Mouse (Mus musculus): ENCODE data around the gene Ptprj. TPM values are rescaled to one million over a fixed set of nuclear protein-coding genes. Genes with fewer than 3 reads are reported as not detected.
"Not testable (repeated sequence)": the region's sequence is repeated elsewhere in the genome, so short reads cannot be mapped to it uniquely, and the experiment has no call there.

The Ptprj gene
- polyA plus RNA-seq, 1 experiment, result 241 TPM

GRCm38 (mm10) chr2:90448967-90449740 is 131.3 kb downstream of the Ptprj start:
- TF ChIP-seq CTCF (IDR thresholded peaks at IDR 0.05; ENCODE audit: low read depth, low read length) (no peak), POLR2A (IDR thresholded peaks at IDR 0.05; ENCODE audit: borderline replicate concordance, low read depth, low read length) (no peak)
- Histone ChIP-seq H3K27ac (ENCODE audit: insufficient read depth, low read depth, low read length) (no peak overlapping the region), H3K4me1 (ENCODE audit: control insufficient read depth, insufficient read depth, low read length) (no peaks in the 10 kb centered on the region), H3K4me3 (ENCODE audit: insufficient read depth, low read length) (no peak overlapping the region)

GRCm38 (mm10) chr2:90443811-90444210 is 136.6 kb downstream of the Ptprj start:
- TF ChIP-seq POLR2A (IDR thresholded peaks at IDR 0.05; ENCODE audit: borderline replicate concordance, low read depth, low read length) (no peak), CTCF (IDR thresholded peaks at IDR 0.05; ENCODE audit: low read depth, low read length) (no peak)
- H3K4me1 ChIP-seq (ENCODE audit: control insufficient read depth, insufficient read depth, low read length), result no peaks in the 10 kb centered on the region
- no peak overlapping the region for H3K27ac ChIP-seq (ENCODE audit: insufficient read depth, low read depth, low read length)
- no peak overlapping the region for H3K4me3 ChIP-seq (ENCODE audit: insufficient read depth, low read length)

GRCm38 (mm10) chr2:90441811-90442210 is 138.6 kb downstream of the Ptprj start:
- H3K27ac ChIP-seq (ENCODE audit: insufficient read depth, low read depth, low read length); H3K4me3 ChIP-seq (ENCODE audit: insufficient read depth, low read length); H3K4me1 ChIP-seq (ENCODE audit: control insufficient read depth, insufficient read depth, low read length): not testable (repeated sequence)

GRCm38 (mm10) chr2:90440169-90440568 is 140.3 kb downstream of the Ptprj start:
- not testable (repeated sequence) for H3K4me1 ChIP-seq (ENCODE audit: control insufficient read depth, insufficient read depth, low read length); H3K27ac ChIP-seq (ENCODE audit: insufficient read depth, low read depth, low read length); H3K4me3 ChIP-seq (ENCODE audit: insufficient read depth, low read length)

- not testable (repeated sequence) for H3K27ac ChIP-seq (ENCODE audit: insufficient read depth, low read depth, low read length); H3K4me1 ChIP-seq (ENCODE audit: control insufficient read depth, insufficient read depth, low read length); H3K4me3 ChIP-seq (ENCODE audit: insufficient read depth, low read length)
Measured at GRCm38 (mm10) chr2:90437453-90437852, 143.0 kb downstream of the Ptprj start.

GRCm38 (mm10) chr2:90429782-90430181 is 150.7 kb downstream of the Ptprj start:
- H3K4me3 ChIP-seq (ENCODE audit: insufficient read depth, low read length); H3K27ac ChIP-seq (ENCODE audit: insufficient read depth, low read depth, low read length); H3K4me1 ChIP-seq (ENCODE audit: control insufficient read depth, insufficient read depth, low read length): not testable (repeated sequence)

- H3K4me1 ChIP-seq (ENCODE audit: control insufficient read depth, insufficient read depth, low read length); H3K4me3 ChIP-seq (ENCODE audit: insufficient read depth, low read length): not testable (repeated sequence)
Measured at GRCm38 (mm10) chr2:90428988-90429717, 151.3 kb downstream of the Ptprj start.

GRCm38 (mm10) chr2:90424937-90425336 is 155.5 kb downstream of the Ptprj start:
- H3K27ac ChIP-seq (ENCODE audit: insufficient read depth, low read depth, low read length); H3K4me3 ChIP-seq (ENCODE audit: insufficient read depth, low read length); H3K4me1 ChIP-seq (ENCODE audit: control insufficient read depth, insufficient read depth, low read length): not testable (repeated sequence)

More at GRCm38 (mm10) chr2:90428988-90429717, 151.3 kb downstream of the Ptprj start:
- H3K27ac ChIP-seq (ENCODE audit: insufficient read depth, low read depth, low read length), result not testable (repeated sequence)

GRCm38 (mm10) chr2:90422282-90422681 is 158.2 kb downstream of the Ptprj start:
- not testable (repeated sequence) for H3K4me3 ChIP-seq (ENCODE audit: insufficient read depth, low read length); H3K27ac ChIP-seq (ENCODE audit: insufficient read depth, low read depth, low read length); H3K4me1 ChIP-seq (ENCODE audit: control insufficient read depth, insufficient read depth, low read length)

GRCm38 (mm10) chr2:90414110-90414821 is 166.2 kb downstream of the Ptprj start:
- H3K4me3 ChIP-seq (ENCODE audit: insufficient read depth, low read length); H3K27ac ChIP-seq (ENCODE audit: insufficient read depth, low read depth, low read length); H3K4me1 ChIP-seq (ENCODE audit: control insufficient read depth, insufficient read depth, low read length): not testable (repeated sequence)

- not testable (repeated sequence) for H3K4me3 ChIP-seq (ENCODE audit: insufficient read depth, low read length); H3K27ac ChIP-seq (ENCODE audit: insufficient read depth, low read depth, low read length); H3K4me1 ChIP-seq (ENCODE audit: control insufficient read depth, insufficient read depth, low read length)
Measured at GRCm38 (mm10) chr2:90398633-90399107, 181.8 kb downstream of the Ptprj start, which contains the start of gene Olfr1274-ps. Gene Olfr1274-ps (plus strand): TSS chr2:90398683.

Other genes starting within 250 kb of the Ptprj start
- gene Olfr1274-ps, start 182.0 kb downstream of the Ptprj start, polyA plus RNA-seq (2012; ENCODE audit: insufficient read depth, insufficient read length, missing spikeins), result not detected in 2 replicates
- 18.4 and 21.9 TPM in 2 replicates for gene Nup160, start 96.6 kb upstream of the Ptprj start, polyA plus RNA-seq (2012; ENCODE audit: insufficient read depth, insufficient read length, missing spikeins)
- 112 and 132 TPM in 2 replicates for gene Fnbp4, start 164.7 kb upstream of the Ptprj start, polyA plus RNA-seq (2012; ENCODE audit: insufficient read depth, insufficient read length, missing spikeins)
- gene Agbl2, start 202.1 kb upstream of the Ptprj start, polyA plus RNA-seq (2012; ENCODE audit: insufficient read depth, insufficient read length, missing spikeins), result not detected in 2 replicates